Mouse (Mus musculus) CH12.LX (cell line): ENCODE results near the gene Tmod1.

Experiments
- MAZ ChIP-seq: IDR thresholded peaks from 2 replicates; pipeline ENCODE4 v1.6.1; 2012; ENCODE audit warnings: low read depth, mild to moderate bottlenecking, inconsistent platforms, low read length, improper control_type of control experiment, moderate library complexity
- POLR2A ChIP-seq: IDR thresholded peaks from 2 replicates; pipeline ENCODE4 v1.6.1; 2011; ENCODE audit warnings: low read depth, mild to moderate bottlenecking, improper control_type of control experiment, low read length
- TCF12 ChIP-seq: IDR thresholded peaks from 2 replicates; pipeline ENCODE4 v1.6.1; 2014; ENCODE audit warnings: low read depth, mild to moderate bottlenecking, inconsistent platforms, low read length, improper control_type of control experiment

GRCm38 (mm10) chr4:46092429-46093076, 53.8 kb downstream of the Tmod1 start:
- TF ChIP-seq TCF12 (no peak), POLR2A (no peak), MAZ (no peak)
